Mouse (Mus musculus): ENCODE data around the gene Mov10l1.

Mov10l1 gene

GRCm38 (mm10) chr15:88982534-88983079, at the start of gene Mov10l1:
Gene Mov10l1 (plus strand): TSS chr15:88982909.
- in situ Hi-C loops (cut with MboI), result no loop called here

GRCm38 (mm10) chr15:88934141-88934540, 48.6 kb upstream of the Mov10l1 start:
- in situ Hi-C loops (cut with MboI), result no loop called here

- in situ Hi-C loops (cut with MboI), result no loop called here
Observed at GRCm38 (mm10) chr15:88936619-88937290, 46.0 kb upstream of the Mov10l1 start.

DNA sequence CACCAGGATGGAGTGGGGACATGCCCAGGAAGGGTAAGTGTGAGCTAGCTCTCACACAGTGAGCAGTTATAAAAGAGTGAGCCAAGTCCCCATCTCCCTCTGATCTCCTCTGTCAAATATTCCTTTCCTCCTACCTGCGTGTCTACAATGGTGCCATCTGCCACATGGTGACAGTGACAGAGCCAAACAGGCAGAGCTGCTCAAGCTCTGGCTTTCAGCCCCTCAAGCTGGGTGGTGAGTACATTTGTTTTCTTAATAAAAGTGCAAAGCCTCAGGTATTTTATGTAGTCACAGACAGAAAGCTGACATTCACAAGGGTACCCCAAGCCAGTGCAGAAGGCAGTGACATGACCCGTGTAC, 45.4 kb upstream of the Mov10l1 start:
- in situ Hi-C loops (cut with MboI), result no loop called here

GRCm38 (mm10) chr15:88942783-88943182, 39.9 kb upstream of the Mov10l1 start:
- in situ Hi-C loops (cut with MboI), result no loop called here

GRCm38 (mm10) chr15:88943896-88944551, 38.7 kb upstream of the Mov10l1 start:
- in situ Hi-C loops (cut with MboI), result no loop called here

DNA sequence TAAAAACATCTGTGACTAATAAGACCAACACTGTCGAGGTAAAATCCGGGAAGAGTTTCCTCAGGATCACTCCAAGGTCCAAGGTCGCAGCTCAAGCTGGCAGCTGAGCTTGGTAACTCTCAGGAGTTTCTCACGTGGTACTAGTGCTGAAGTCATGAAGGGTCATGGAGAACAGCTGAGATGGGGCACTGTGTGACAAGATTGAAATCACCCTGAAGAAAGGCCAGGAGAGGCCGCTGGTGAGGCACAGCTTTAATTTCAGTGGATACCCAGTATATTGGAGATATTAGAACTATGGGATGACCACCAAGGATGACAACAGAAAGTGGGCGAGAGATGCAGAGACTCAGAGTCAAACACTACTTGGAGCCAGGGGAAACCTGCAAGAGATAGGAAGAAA, 35.9 kb upstream of the Mov10l1 start:
- in situ Hi-C loops (cut with MboI), result no loop called here

GRCm38 (mm10) chr15:88951246-88951645, 31.5 kb upstream of the Mov10l1 start:
- in situ Hi-C loops (cut with MboI), result no loop called here

DNA sequence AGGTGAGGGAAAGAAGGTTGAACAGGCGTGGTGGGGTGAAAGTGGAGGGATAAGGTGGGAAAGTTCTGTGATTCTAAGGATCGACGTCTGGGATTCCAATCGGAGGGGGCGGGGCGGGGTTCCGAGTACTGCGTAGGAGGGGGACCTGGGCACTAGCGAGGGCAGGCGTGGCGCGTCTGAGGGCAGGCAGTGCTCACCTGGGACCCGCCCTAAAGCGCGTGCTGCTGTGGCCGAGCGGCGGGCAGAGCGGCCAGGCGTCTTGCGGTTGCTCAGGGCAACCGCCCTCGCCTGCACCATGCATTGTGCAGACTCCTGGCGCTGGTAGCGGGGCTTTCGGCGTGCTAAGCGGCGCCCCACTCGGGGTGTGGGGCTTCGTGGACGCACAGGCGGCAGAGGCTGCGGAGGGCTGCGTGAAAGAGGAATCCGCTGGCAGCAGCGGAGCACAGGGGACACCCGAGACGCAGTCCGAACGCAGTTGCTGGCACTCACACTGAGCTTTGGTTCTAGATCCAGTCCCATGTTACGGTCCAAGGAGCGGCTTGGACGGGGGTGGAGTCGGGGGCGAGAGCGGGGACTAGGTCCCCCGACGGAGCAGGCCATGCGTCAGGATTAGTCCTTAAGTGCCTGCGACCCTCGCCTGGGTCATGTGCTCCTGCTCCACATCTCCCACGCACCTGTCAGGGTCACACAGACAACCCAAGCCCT, 28.2 kb upstream of the Mov10l1 start, which contains the start of gene Ttll8:
Gene Ttll8, minus strand, starts transcription at position 51 of the 705 bp plus-strand sequence.
- in situ Hi-C loops (cut with MboI), result no loop called here

GRCm38 (mm10) chr15:88955342-88955741, 27.4 kb upstream of the Mov10l1 start:
- in situ Hi-C loops (cut with MboI), result no loop called here

GRCm38 (mm10) chr15:88957522-88957921, 25.2 kb upstream of the Mov10l1 start:
- in situ Hi-C loops (cut with MboI), result no loop called here

DNA sequence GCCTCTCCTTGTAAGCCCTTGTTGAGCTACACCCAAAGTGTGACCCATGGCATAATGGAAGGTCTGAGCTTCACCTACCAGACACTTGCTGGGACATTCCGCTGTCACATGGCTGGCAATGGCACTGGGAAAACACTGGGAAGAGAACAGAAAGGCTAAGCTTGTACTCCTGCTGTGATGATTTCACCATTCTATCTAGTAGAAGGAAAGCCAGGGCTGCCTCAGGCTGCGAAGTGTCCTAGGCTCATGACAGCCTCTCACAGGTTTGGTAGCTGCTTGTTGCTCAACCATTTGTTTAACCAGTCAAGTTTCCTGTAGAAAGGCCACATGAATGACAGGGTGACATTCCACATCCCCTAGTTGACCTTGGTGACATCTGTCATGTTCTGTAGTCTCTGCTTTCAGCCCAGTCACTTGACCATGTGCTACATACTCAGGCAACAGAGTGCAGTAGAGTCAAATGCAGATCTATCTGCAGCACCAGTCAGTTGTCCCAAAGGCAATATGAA, 18.6 kb upstream of the Mov10l1 start:
- in situ Hi-C loops (cut with MboI), result no loop called here

DNA sequence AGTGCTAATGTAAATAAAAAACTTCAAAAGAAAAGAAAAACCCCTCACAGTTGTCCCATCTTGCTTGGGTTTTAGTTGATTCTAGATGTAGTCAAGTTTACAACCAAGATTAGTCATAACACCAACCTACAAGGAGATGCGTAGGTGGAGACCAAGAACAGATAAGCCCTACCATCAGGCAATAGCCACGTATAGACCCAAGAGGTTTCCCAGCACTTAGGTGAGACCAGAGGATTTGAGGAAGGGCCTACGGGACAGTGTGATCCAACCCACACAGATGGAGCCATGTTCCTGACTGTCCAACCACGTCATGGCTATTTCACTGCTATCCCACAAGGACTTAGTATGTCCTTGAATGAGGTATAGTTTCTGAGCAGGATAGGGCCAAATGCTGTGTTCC, 10.4 kb upstream of the Mov10l1 start:
- in situ Hi-C loops (cut with MboI), result no loop called here

DNA sequence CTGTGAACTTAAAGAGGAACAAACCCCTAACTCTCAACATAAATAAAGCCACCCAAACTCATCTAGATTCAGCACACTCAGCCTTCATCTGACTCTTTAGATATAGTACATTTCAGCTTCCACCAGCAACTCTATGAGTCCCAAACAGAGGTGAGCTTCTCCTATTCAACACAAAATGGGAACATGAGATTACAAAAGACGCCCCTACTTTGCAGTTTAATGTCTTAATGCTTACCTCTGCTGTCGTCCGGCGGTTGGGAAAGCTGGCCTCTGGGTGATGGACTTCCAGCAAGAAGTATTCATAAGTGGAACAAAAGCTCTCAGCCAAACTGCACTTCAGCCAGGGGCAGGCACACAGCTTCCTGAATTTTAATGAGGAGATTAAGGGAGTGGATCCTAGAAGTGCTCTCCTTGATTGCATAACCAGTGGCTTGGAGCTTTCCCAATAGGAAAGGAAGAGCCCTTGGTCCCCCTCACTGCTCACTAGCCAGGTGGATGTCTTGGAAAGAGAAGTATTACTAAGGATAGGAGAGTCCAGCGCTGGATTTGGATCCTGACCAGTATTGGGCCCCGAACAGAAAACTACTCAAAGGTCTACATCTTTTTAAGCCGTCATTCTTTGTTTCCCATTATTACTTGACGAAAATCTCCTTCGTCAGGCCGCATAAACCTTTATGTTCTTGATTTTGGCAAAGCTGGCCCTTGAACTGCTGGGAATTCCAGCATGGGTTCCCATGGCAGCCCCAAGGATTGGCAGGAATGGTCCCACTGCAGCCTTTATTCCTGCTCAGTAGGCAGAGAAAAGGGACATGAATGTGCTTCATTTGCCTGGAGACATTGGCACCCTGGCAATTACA, 4.2 kb upstream of the Mov10l1 start, which contains the start of gene Mlc1:
Gene Mlc1, minus strand, starts transcription at position 727 of the 857 bp plus-strand sequence.
- in situ Hi-C loops (cut with MboI), result no loop called here

- in situ Hi-C loops (cut with MboI), result no loop called here
Observed at GRCm38 (mm10) chr15:88979138-88979446, 3.6 kb upstream of the Mov10l1 start.

DNA sequence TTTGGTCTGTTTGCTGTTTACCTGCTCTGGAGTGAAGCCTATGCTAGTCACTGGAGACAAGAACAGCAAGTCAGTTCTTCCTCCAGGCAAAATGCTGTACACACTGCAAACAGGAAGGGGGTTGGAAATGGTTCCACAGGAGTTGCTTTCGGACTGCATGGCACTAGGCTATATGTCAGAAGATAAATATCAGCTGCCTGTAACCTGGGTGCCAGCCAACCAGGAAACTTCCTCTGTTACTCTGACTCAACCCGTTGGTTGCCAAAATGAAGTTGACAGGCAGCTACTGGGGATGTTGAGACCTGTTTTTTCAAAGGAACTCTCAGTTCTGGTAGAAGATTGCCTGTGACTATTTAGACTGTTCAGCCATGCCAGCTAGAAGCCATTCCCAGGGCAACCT, 6.5 kb downstream of the Mov10l1 start:
- in situ Hi-C loops (cut with MboI), result no loop called here

- in situ Hi-C loops (cut with MboI), result no loop called here
Observed at GRCm38 (mm10) chr15:88998636-88999035, 15.9 kb downstream of the Mov10l1 start.

DNA sequence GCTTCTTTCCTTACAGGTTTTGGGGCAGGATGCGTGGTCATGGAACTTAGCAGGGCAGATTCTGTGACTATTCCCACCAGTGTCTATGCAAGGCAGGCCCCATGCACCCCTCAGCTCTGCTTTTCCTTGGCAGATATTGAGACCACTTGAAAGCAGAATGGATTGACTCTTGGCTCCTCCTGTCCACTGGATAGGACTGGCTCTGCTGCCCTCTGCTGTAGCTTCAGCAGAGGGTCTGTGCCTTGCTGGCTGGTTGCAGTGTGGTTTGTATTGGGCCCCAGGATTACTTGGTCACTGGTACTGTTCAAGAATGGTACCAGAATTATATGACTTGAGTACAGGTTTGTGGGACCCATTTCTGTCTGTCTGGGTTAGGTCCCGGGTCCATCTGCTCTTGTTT, 16.4 kb downstream of the Mov10l1 start:
- in situ Hi-C loops (cut with MboI), result no loop called here

DNA sequence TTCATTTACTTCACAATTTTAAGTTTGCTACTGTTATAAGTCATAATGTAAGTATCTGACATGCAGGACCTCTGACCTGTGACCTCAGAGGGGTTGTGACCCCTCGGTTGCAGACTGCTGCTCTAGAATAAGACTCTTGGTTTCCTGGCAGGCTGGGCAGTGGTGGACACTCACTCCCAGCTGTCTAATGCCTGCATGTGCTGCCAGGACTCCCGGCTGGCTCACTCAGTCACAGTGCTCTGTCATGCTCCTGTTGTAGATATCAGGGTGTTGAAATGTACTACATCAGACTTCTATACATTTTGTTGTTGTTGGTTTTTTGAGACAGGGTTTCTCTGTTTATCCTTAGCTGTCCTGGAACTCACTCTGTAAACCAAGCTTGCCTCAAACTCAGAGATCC, 17.7 kb downstream of the Mov10l1 start:
- in situ Hi-C loops (cut with MboI), result no loop called here

- in situ Hi-C loops (cut with MboI), result no loop called here
Observed at GRCm38 (mm10) chr15:89001245-89001644, 18.5 kb downstream of the Mov10l1 start.

- in situ Hi-C loops (cut with MboI), result no loop called here
Observed at GRCm38 (mm10) chr15:89007002-89007401, 24.3 kb downstream of the Mov10l1 start.

DNA sequence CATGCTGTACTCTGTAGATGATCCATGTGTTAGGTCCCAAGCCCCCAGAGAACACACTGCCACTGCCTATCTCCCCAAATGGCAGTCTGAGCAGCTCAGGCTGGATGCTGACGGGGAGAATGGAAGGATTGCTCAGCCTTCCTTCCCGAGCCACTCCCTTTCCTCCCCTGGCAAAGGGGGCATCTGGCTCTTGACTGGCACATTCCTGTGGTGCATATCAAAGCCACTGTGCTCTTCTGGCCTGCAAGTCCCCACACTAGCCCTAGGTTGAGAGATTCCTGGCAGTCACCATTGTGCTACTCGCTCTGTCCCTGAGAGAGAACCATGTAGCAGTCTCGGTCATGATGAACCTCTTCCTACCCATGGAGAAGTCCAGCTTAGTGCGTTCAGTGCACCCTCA, 25.1 kb downstream of the Mov10l1 start:
- in situ Hi-C loops (cut with MboI), result no loop called here

Measured in mature B cell (primary cell).